Mouse (Mus musculus) kidney, adult 11 months (tissue): Measurements from ENCODE around the gene Gucy1b2.

ENCODE experiments used
- DNase-seq: peaks from one replicate; pipeline ENCODE4 v3.0.0; 2022

Gene Gucy1b2

DNA sequence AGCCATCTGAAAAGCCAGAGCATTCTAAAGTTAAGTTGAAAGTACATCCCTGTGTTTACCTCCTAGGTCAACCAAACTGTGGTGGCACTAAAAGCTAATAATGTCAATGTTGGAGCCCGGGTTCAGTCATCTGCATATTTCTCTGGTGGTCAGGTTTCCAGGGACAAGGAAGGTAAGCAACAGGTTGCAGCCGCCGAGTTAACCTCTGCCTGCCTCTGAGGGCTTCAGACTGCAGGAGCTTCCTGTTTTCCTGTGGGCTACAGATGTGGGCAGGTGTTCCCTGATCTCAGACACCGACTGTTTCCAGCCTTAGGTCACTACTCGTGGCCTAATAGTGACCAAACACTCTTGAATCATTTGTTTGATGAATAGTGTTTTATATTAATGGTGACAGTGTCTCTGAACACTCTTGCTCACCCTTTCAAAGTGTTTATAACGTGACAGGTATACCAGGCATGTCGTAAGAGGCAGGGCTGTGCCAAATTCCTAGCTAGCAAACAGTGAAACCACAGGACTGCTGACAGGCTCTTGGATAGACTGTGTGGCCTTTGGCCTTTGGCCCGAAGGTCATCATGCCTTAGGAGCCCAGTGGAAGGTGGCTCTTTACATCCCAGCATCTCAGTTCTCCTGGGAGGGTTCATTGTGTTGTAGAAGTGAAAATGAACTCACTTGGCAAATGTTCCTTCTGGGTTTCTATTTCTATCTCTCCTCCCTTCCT, 94.7 kb downstream of the Gucy1b2 start:
- no peak for DNase-seq

DNA sequence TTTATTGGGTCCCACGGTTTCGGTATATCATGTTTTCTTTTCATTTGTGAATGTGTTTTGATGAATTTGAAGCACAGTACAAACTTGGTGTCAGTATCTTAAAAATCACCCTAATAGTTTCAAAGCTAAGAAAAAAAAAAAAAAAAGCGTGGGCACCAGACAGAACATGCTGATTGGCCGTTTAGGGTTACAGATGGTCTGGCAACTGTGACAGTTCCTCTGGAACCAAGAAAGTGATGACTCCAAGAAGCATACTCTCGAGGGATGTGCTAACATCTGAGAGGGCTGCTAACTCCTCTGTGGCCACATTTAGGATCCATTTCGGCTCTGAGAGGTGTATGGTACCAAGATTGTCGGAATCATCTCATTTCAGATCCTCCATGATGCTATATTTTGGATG, 100.9 kb downstream of the Gucy1b2 start:
- no peak for DNase-seq

DNA sequence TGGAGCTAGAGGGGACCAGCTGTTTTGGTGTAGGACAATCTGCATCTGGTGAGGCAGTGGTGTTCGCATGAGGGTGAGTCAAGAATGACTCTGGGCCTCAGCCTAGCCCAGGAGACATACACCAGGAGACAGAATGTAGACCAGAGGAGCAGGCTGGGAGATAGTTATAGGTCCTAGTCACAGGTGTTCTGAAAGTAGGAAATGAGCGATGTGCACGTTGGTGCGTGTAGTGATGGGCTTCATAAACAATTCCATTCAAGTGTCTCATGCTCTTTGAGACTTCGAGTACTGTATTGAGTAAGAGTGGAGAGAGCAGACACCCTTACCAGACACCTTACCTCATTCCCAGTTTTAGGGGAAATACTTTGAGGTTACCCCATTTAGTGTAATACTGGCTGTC, 102.3 kb downstream of the Gucy1b2 start:
- DNase-seq = no peak

DNA sequence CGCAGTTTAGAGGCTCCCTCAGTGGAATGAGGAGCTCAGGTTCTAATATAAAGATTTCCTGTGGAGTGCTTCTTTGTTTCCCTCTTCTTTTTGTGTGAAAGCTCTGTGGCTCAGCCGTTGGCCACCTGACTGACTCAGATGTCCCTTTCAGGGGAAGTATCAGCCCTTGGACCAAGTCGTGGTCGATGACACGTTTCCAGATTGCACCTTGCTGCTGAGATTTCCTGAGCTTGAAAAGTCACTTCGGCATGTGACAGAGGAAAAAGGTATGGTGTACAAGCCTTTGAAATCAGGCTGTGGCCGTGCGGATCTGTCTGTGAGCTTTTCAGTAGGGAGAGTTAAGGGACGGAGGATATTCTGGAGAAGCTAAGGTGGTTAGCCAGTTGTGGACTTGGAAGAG, 102.7 kb downstream of the Gucy1b2 start:
- no peak for DNase-seq

DNA sequence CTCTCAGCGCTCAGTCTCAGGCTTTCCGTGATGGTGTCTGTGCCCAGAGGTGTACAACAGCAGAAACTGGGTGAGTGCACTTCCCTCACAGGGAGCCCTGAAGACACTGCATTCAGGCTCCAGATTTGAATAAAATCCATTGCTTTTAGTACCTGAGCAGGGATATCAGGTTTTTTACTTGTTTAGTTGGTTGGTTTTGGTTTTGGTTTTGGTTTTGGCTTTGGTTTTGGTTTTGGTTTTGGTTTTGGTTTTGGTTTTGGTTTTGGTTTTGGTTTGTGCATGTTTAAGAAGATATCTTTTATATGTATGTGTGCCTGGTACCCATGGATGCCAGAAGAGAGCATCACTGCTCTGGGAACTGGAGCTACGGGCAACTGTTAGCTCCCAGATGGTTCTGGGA, 105.2 kb downstream of the Gucy1b2 start:
- no peak for DNase-seq

DNA sequence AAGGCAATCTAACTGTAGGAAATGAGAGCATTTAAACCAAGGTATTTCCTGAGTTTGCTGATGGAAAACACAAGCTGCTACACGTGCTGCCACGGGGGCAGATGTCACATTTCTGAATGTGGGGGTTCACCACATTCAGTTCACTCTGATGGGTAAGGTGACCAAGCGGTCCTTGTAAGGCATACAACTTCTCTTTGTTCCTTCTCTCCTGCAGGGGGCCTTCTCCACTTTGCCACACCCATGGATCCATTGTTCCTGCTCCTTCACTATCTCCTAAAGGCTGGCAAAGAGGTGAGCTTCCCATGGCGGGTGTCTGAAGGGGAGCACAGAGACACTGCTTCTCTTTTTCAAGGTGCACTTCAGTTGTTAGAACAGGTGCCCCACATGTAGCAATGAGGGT, 105.9 kb downstream of the Gucy1b2 start:
- no peak for DNase-seq

DNA sequence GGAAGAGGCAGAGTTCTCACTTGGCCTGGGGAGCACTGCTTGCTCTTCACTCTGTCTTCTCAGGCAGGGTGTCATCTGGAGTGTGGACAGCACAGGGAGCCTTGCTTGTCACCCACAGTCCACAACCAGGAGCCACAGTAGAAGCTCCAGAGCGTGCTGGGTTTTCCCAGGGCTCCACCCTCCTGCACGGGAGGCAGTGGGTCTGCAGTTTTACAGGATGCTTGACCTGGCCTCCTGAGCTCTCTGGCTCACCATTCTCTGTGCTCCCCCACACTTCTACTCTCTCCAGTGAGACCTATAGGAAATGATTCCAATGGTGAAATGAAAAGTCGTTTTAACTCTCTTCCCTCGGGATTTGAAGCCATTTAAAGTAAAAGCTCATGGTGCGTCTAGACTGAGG, 106.3 kb downstream of the Gucy1b2 start:
- DNase-seq = no peak

DNA sequence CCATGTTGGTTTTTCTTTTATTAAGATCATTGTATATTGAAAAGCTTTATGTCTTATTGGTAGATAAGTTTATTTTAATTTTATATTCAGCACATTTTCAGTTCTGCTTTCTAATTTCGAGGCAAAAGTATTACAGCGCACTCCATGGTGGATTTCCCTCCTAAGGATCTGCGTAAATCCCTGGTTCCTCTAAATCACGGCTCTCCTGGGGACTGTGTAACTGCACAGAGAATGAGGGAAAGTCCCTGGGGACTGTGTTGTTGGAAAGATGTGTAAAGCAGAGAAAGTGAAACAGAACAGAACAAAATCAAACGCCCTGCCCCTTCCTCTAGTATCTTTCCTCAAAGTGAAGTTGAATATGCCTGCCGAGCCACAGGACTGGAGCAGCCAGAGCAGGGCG, 109.0 kb downstream of the Gucy1b2 start:
- no peak for DNase-seq

DNA sequence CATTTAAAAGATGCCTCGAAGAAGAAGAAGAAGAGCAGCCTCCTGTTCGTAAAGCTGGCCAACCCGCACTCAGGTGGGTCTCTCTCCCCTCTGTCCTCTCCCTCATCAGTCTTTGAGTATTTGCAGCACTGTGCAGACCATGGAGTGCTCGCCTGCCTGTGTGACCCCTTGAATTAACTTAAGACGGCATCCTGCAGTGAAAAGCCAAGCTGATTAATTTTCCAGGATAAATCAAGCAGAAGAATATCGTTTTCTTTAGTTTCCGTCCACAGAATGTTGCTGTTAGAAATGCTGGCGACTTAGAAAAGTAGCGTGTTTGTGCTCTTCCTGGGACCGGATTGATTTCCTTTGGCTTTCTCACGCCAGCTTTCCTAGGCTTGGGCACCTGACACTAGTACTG, 109.5 kb downstream of the Gucy1b2 start:
- no peak for DNase-seq
